Mouse (Mus musculus) CD4-positive helper T cell, adult 2 months (primary cell): Measurements from ENCODE around the gene Mff.
A peak's percentile ranks its signal among the peaks of the same experiment; 100 is the strongest.

Experiments
- DNase-seq: peaks from one replicate; pipeline ENCODE4 v3.0.0-alpha.2; 2012; ENCODE audit warnings: low read depth, missing footprints, low spot score

Mff gene

DNA sequence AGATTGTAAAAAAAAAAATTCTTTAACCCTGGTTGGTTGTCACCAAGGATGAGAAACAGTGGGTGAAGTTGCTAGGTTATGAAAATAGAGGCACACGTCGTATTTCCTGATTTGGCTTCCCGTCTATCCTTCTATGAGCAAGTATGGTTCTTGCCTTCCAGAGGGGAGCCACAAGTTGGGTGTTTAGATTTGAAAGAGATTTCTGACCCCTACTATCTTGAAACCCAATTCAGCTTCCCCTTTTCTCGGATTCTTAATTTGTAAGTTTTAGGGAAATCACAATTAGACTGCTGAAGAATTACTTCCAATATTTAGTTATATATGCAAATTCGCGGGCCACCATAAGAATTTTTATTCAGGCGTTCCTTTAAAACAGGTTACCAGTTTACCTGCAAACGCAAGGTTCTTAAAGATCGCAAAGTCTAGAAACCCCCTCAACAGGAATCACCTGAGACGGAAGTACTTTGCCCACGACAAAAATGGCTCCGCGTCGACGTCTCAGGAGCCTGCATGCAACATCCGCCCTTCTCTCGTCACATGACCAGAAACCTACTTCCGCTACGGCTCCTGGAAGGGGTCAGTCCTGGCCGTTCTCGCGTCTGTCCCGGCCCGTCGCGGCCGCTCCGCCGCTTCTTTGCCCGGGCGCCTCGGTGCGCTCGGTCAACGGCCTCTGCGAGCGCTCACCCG, at the start of gene Mff:
Gene Mff, plus strand, starts transcription at position 552 of the 687 bp plus-strand sequence.
- DNase-seq = peak; percentile 95

GRCm38 (mm10) chr1:82686328-82686727, 38.4 kb upstream of the Mff start:
- no peak for DNase-seq

DNA sequence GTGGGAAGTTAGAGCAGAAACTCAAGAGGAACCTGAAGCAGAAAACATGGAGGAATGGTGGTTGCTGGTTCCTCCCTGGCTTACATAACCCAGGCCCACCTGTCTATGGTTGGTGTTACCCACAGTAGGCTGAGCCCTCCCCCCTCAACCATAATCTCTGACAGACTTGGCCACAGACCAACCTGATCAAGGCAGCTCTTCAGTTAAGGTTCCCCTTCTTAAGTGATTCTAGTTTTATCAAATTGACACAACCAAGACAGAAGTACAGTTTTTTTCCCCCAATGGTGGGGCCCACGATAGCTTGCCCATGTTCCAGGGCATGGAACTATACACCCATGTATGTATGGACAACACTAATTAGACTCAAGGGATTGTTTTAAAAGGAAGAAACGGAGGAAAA, 37.8 kb upstream of the Mff start:
- no peak for DNase-seq

DNA sequence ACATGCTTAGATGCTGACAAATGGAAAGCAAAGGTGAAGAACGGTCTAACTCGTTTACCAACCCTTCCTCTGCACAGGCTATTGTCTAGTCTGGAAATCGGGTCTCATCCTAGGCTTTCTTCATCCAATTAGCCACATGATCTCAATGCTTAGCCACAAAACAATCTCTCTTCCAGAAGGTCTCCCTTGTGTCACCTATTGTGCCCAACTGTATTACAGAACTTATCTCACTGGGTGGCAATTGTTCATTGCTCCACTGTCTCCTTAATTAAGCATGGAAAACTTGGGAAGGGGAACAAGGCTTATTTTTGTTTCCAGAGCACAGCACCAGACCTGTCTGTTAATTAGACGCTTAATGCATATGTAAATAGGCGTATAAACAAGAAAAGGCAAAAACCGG, 36.8 kb upstream of the Mff start:
- no peak for DNase-seq

- DNase-seq = no peak
Measured at GRCm38 (mm10) chr1:82695915-82696314, 28.8 kb upstream of the Mff start.

- no peak for DNase-seq
Measured at GRCm38 (mm10) chr1:82717816-82718512, 6.7 kb upstream of the Mff start.

- peak; percentile 2 for DNase-seq
Measured at GRCm38 (mm10) chr1:82725026-82725874, 560 bp downstream of the Mff start.

- peak; percentile 14 for DNase-seq
Measured at GRCm38 (mm10) chr1:82725875-82726185, 1.1 kb downstream of the Mff start.

DNA sequence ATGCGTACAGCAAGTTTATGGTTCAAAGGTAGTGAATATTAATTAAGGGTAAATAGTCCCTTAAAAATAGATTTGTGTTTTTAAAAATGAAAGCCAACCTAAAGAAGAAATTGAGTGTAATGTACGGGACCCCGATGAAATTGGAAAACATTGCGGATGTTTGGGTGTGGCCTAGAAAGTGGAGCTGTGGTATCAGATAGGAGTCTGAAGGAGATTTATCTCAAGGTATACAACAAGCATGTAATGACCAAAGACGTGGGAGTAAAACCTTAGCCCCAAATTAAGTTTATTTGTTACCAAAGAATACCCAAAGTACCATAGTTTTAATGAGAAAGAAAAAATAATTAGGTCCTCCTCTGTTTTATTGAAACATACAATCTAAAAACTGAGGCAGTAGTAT, 1.8 kb downstream of the Mff start:
- DNase-seq = no peak

DNA sequence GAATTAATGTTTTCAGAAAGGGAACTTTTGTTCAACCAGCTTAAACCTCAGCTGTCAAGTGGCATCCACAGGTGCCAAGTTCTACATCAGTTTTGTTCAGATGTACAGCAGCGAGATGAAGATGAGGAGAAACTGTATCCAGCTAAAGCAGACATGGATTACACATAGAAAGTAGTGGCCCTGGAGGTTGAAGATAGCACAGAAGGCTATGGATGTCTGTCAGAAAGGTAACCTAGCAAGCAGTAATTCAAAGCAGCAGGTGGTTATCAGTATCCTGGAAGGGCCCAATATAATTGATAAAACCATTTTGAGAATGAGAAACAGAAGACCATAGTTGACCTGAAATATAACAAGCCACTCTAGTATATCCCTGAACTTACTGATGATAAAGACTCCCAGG, 8.7 kb downstream of the Mff start:
- DNase-seq = no peak

DNA sequence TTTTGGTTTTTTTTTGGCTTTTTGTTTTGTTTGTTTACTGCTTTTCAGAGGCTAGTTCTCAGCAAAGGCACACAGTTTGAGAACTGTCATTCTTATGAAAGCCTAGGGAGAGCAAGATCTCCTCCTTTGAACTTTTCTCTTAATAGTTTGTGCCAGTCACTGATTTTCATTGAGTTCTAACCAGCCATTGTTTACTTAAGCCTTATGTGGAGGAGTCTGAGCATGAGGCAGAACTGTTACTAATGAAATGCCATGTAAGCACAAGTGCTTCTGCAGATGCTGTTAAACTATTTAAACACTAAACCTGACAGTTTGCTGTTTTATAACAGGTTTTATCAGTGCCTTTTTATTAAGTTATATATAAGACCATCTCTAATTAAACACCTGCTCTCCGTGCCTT, 13.4 kb downstream of the Mff start:
- DNase-seq = no peak

DNA sequence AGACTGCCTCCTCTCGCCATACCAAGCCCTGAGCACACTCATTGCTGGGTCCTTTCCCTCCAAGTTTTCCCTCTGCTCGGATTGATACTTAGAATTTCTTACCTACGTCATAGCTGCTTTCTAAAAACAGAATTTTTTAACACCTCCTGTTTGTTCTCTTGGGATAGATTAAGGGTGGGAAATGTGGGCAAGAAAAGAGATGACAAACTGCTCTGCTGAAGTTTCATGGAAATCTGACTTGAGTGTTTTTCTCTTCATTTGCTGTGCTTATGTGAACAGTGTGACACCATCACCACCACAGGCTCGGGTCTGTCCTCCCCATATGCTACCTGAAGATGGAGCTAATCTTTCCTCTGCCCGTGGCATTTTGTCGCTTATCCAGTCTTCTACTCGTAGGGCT, 16.8 kb downstream of the Mff start:
- DNase-seq = no peak

DNA sequence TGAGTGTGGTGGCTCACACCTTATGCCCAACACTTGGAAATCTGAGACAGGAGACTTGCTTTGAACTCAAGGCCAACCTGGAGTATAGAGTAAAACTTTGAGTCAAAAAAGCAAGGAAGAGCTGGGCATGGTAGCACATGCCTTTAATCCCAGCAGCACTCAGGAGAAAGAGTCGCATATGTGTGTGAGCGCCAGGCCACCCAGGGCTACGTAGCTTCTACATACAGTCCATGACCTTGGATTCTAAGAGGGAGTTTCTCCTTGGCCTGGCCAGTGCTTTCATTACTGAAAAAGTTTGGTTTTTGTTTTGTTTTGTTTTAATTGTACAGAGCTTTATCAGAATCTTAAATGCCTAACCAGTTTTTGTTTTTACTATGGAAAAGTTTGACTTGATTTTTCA, 19.3 kb downstream of the Mff start:
- no peak for DNase-seq

- DNase-seq = no peak
Measured at GRCm38 (mm10) chr1:82746408-82746807, 21.7 kb downstream of the Mff start.

- no peak for DNase-seq
Measured at GRCm38 (mm10) chr1:82747714-82748452, 23.2 kb downstream of the Mff start.

GRCm38 (mm10) chr1:82759520-82759919, 34.8 kb downstream of the Mff start:
- DNase-seq = peak; percentile 5

- no peak for DNase-seq
Measured at GRCm38 (mm10) chr1:82761454-82762169, 36.9 kb downstream of the Mff start.

DNA sequence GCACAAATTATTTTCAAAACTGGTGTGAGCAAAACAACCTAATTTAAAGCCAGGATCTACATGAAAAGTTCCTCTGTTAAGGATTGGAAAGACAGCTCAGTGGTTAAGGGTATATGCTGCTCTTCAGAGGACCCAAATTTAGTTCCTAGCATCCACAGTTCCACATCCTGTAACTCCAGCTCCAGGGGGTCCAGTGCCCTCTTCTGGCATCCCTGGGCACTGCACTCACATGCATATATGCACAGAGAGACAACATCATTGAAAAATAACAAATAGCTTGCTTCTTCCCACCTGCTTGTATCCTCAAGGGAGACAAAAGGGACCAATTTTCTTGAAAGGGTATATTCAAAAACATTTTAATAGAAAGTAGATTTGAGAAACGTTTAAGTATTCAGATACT, 37.6 kb downstream of the Mff start:
- DNase-seq = no peak

GRCm38 (mm10) chr1:82766227-82766626, 41.5 kb downstream of the Mff start:
- DNase-seq = no peak

- DNase-seq = no peak
Measured at GRCm38 (mm10) chr1:82766641-82767040, 42.0 kb downstream of the Mff start.

DNA sequence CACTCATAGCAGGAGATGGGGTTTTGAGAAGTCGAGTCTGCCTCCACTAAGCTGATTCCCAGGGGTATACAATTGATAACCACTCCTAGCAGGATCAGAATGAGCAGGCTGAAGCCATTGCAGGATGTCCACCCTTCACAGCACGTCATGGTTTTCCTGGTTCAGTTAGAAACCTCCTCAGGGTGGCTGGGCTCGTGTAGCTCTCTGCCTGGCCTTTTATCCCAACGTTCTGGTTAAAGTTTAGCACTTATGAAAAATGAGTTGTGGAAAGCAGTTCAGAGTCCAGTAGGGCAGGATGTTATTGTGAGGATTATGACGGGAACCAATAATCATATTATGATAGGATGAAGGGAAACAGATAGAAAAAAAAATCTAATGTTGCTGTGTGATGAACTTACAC, 43.6 kb downstream of the Mff start, which contains the start of gene Tm4sf20:
Gene Tm4sf20, minus strand, starts transcription at position 193 of the 400 bp plus-strand sequence.
- DNase-seq = no peak
